Mouse (Mus musculus): ENCODE measurements around the gene Apol8. TPM values are rescaled to one million over a fixed set of nuclear protein-coding genes. Genes with fewer than 3 reads are reported as not detected.

The Apol8 gene
- polyA plus RNA-seq, 1 experiment from 2014 or later, result 0.08 TPM

GRCm38 (mm10) chr15:77799491-77800474 lies 43.0 kb upstream of the Apol8 start:
- ATAC-seq (ENCODE audit: insufficient read depth, low FRiP score, low TSS enrichment), result no peak
- no peak overlapping the region for H3K4me3 ChIP-seq (ENCODE audit: low read depth, low read length)
- H3K9me3 ChIP-seq (ENCODE audit: control insufficient read depth, low read length), result no peaks in the 10 kb centered on the region
- H3K36me3 ChIP-seq (ENCODE audit: control insufficient read depth, insufficient read depth, low read length), result peaks cover 6% of the 10 kb centered on the region; the same call in 1 of the 2 replicates
- no peak overlapping the region for H3K9ac ChIP-seq (ENCODE audit: low read length)
- no peak for DNase-seq (ENCODE audit: low spot score)
- peak overlapping the region; percentile 83 for H3K27ac ChIP-seq (ENCODE audit: low read depth, low read length)
- no peak overlapping the region for H3K4me2 ChIP-seq (ENCODE audit: low read depth)
- WGBS, result 90% methylated on average over 8 of the region's 8 CpGs
- peaks cover 16% of the 10 kb centered on the region for H3K4me1 ChIP-seq (ENCODE audit: control insufficient read depth, insufficient read depth, low read length)
- no peaks in the 10 kb centered on the region for H3K27me3 ChIP-seq (ENCODE audit: control insufficient read depth, insufficient read depth, low read length)

- H3K27me3 ChIP-seq (ENCODE audit: control insufficient read depth, insufficient read depth, low read length), result no peaks in the 10 kb centered on the region
- ATAC-seq (ENCODE audit: insufficient read depth, low FRiP score, low TSS enrichment), result no peak
- H3K36me3 ChIP-seq (ENCODE audit: control insufficient read depth, insufficient read depth, low read length), result peaks cover 6% of the 10 kb centered on the region; the same call in 1 of the 2 replicates
- H3K4me3 ChIP-seq (ENCODE audit: low read depth, low read length), result no peak overlapping the region
- peak overlapping the region; percentile 28; the same call in 1 of the 2 replicates for H3K9ac ChIP-seq (ENCODE audit: low read length)
- peak; percentile 66 for DNase-seq (ENCODE audit: low spot score)
- 27% methylated on average over 14 of the region's 14 CpGs for WGBS
- H3K4me1 ChIP-seq (ENCODE audit: control insufficient read depth, insufficient read depth, low read length), result peaks cover 16% of the 10 kb centered on the region
- H3K9me3 ChIP-seq (ENCODE audit: control insufficient read depth, low read length), result no peaks in the 10 kb centered on the region
- H3K27ac ChIP-seq (ENCODE audit: low read depth, low read length), result peak overlapping the region; percentile 83
- no peak overlapping the region for H3K4me2 ChIP-seq (ENCODE audit: low read depth)
Observed at GRCm38 (mm10) chr15:77798664-77799490, 42.1 kb upstream of the Apol8 start.

- Histone ChIP-seq H3K4me3 (ENCODE audit: low read depth, low read length) (no peak overlapping the region), H3K36me3 (ENCODE audit: control insufficient read depth, insufficient read depth, low read length) (0 out of 2 replicates have a peak, but pooled peaks cover 3% of the 10 kb centered on the region)
- WGBS, result 87% methylated on average over 14 of the region's 14 CpGs
Observed at GRCm38 (mm10) chr15:77797609-77798411, 41.0 kb upstream of the Apol8 start.

DNA sequence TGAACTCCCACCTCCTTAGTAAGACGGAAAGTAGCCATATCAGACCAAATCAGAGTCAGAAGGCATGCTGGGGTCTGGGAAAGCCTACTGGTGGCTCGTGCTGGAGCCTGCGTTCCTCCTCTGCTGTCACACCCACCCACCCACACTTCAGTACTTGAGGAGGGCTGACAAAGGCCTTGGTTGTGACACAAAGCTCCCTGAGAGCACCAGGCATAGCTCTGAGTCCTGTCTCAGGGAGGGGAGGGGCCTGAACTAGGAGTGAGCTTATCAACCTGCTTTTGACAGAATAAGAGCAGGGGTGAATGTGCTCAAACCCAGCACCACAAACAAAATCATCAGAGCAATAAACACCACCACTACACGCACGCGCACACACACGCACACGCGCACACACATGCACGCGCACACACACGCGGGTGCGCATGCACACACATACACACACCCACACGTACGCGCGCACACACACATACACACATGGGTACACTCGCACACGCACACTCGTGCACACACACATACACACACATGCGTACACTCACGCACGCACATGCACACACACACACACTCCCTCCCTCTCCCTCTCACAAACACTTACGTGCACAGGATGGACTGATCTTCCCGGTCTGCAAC lies 39.7 kb upstream of the Apol8 start:
- H3K4me3 ChIP-seq (ENCODE audit: low read depth, low read length), result no peak overlapping the region
- no peak for DNase-seq (ENCODE audit: low spot score)
- no peaks in the 10 kb centered on the region for H3K9me3 ChIP-seq (ENCODE audit: control insufficient read depth, low read length)
- H3K9ac ChIP-seq (ENCODE audit: low read length), result no peak overlapping the region
- H3K36me3 ChIP-seq (ENCODE audit: control insufficient read depth, insufficient read depth, low read length), result no peaks in the 10 kb centered on the region
- ATAC-seq (ENCODE audit: insufficient read depth, low FRiP score, low TSS enrichment), result no peak
- no peak overlapping the region for H3K4me2 ChIP-seq (ENCODE audit: low read depth)
- WGBS, result 97% methylated on average over 26 of the region's 26 CpGs
- H3K4me1 ChIP-seq (ENCODE audit: control insufficient read depth, insufficient read depth, low read length), result peaks cover 16% of the 10 kb centered on the region
- no peak overlapping the region for H3K27ac ChIP-seq (ENCODE audit: low read depth, low read length)
- no peaks in the 10 kb centered on the region for H3K27me3 ChIP-seq (ENCODE audit: control insufficient read depth, insufficient read depth, low read length)

More at GRCm38 (mm10) chr15:77797609-77798411, 41.0 kb upstream of the Apol8 start:
- Histone ChIP-seq H3K9ac (ENCODE audit: low read length) (no peak overlapping the region; the same call in 1 of the 2 replicates), H3K27me3 (ENCODE audit: control insufficient read depth, insufficient read depth, low read length) (no peaks in the 10 kb centered on the region), H3K4me2 (ENCODE audit: low read depth) (no peak overlapping the region), H3K4me1 (ENCODE audit: control insufficient read depth, insufficient read depth, low read length) (peaks cover 16% of the 10 kb centered on the region), H3K27ac (ENCODE audit: low read depth, low read length) (peak overlapping the region; percentile 83), H3K9me3 (ENCODE audit: control insufficient read depth, low read length) (no peaks in the 10 kb centered on the region)
- ATAC-seq (ENCODE audit: insufficient read depth, low FRiP score, low TSS enrichment) (no peak), DNase-seq (ENCODE audit: low spot score) (no peak)

DNA sequence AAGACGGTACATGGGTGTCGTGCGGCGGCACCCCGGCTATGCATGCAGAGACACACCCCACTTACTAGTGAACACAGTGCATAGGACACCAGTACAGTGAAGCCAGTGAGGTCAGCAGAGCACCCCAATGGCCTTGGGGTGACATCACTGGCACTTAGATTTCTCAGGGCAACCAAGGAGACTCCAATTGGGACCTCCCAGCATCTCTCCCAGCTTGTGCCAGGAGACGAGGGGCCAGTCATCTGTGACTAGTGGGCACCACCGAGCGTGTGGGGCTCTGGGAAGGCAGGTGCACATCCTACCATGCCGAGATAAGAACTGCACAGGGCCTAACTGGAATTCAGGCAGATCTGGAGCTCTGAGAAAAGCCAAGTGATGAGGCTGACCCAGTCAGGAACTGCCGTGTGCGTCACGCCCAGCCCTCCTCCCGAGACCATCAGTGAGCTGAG lies 38.1 kb upstream of the Apol8 start:
- no peak overlapping the region for H3K4me2 ChIP-seq (ENCODE audit: low read depth)
- H3K9ac ChIP-seq (ENCODE audit: low read length), result no peak overlapping the region
- H3K4me3 ChIP-seq (ENCODE audit: low read depth, low read length), result no peak overlapping the region
- no peaks in the 10 kb centered on the region for H3K27me3 ChIP-seq (ENCODE audit: control insufficient read depth, insufficient read depth, low read length)
- H3K27ac ChIP-seq (ENCODE audit: low read depth, low read length), result no peak overlapping the region
- DNase-seq (ENCODE audit: low spot score) (no peak), ATAC-seq (ENCODE audit: insufficient read depth, low FRiP score, low TSS enrichment) (no peak)
- peaks cover 5% of the 10 kb centered on the region for H3K36me3 ChIP-seq (ENCODE audit: control insufficient read depth, insufficient read depth, low read length)
- H3K9me3 ChIP-seq (ENCODE audit: control insufficient read depth, low read length), result no peaks in the 10 kb centered on the region
- peaks cover 12% of the 10 kb centered on the region; the same call in 1 of the 2 replicates for H3K4me1 ChIP-seq (ENCODE audit: control insufficient read depth, insufficient read depth, low read length)
- 93% methylated on average over 13 of the region's 13 CpGs for WGBS

GRCm38 (mm10) chr15:77794138-77794907 lies 37.5 kb upstream of the Apol8 start:
- no peak overlapping the region for H3K4me2 ChIP-seq (ENCODE audit: low read depth)
- H3K9ac ChIP-seq (ENCODE audit: low read length), result no peak overlapping the region
- DNase-seq (ENCODE audit: low spot score) (no peak), ATAC-seq (ENCODE audit: insufficient read depth, low FRiP score, low TSS enrichment) (no peak)
- no peak overlapping the region for H3K27ac ChIP-seq (ENCODE audit: low read depth, low read length)
- H3K4me1 ChIP-seq (ENCODE audit: control insufficient read depth, insufficient read depth, low read length), result peaks cover 11% of the 10 kb centered on the region; the same call in 1 of the 2 replicates
- no peak overlapping the region for H3K4me3 ChIP-seq (ENCODE audit: low read depth, low read length)
- 94% methylated on average over 13 of the region's 13 CpGs for WGBS
- no peaks in the 10 kb centered on the region for H3K27me3 ChIP-seq (ENCODE audit: control insufficient read depth, insufficient read depth, low read length)
- H3K9me3 ChIP-seq (ENCODE audit: control insufficient read depth, low read length), result no peaks in the 10 kb centered on the region
- peaks cover 5% of the 10 kb centered on the region for H3K36me3 ChIP-seq (ENCODE audit: control insufficient read depth, insufficient read depth, low read length)

GRCm38 (mm10) chr15:77793554-77793953 lies 36.8 kb upstream of the Apol8 start:
- H3K4me1 ChIP-seq (ENCODE audit: control insufficient read depth, insufficient read depth, low read length), result peaks cover 6% of the 10 kb centered on the region; the same call in 1 of the 2 replicates
- no peak for ATAC-seq (ENCODE audit: insufficient read depth, low FRiP score, low TSS enrichment)
- DNase-seq (ENCODE audit: low spot score), result no peak
- H3K4me3 ChIP-seq (ENCODE audit: low read depth, low read length), result no peak overlapping the region
- H3K4me2 ChIP-seq (ENCODE audit: low read depth), result no peak overlapping the region
- peaks cover 5% of the 10 kb centered on the region for H3K36me3 ChIP-seq (ENCODE audit: control insufficient read depth, insufficient read depth, low read length)
- H3K9me3 ChIP-seq (ENCODE audit: control insufficient read depth, low read length), result no peaks in the 10 kb centered on the region
- H3K27ac ChIP-seq (ENCODE audit: low read depth, low read length), result no peak overlapping the region
- no peak overlapping the region for H3K9ac ChIP-seq (ENCODE audit: low read length)
- no peaks in the 10 kb centered on the region for H3K27me3 ChIP-seq (ENCODE audit: control insufficient read depth, insufficient read depth, low read length)
- 91% methylated on average over 7 of the region's 7 CpGs for WGBS
